Mouse (Mus musculus) thymus, adult 2 months (tissue): ENCODE results near the gene Prkcsh. TPM values are rescaled to one million over a fixed set of nuclear protein-coding genes. Genes with fewer than 3 reads are reported as not detected.

Source experiments
- DNase-seq: peaks from one replicate; pipeline ENCODE4 v3.0.0; 2021
- H3K27ac ChIP-seq: fragments of 200-500 bp; 2 replicates; pipeline ENCODE4 v1.5.1; 2012; ENCODE audit warnings: low read length, control low read depth; ENCODE audit not compliant: control insufficient read depth, insufficient read depth
- H3K27me3 ChIP-seq: fragments of 200-500 bp; 2 replicates; pipeline ENCODE4 v1.6.1; 2012; ENCODE audit warnings: mild to moderate bottlenecking, low read length, moderate library complexity, mixed read lengths; ENCODE audit not compliant: control insufficient read depth, insufficient read depth
- H3K36me3 ChIP-seq: fragments of 200-500 bp; 2 replicates; pipeline ENCODE4 v1.6.1; 2012; ENCODE audit warnings: mild to moderate bottlenecking, low read length, moderate library complexity; ENCODE audit not compliant: control insufficient read depth, insufficient read depth
- H3K4me1 ChIP-seq: fragments of 200-500 bp; replicated peaks from 2 replicates; pipeline ENCODE4 v1.6.1; 2012; ENCODE audit warnings: low read length; ENCODE audit not compliant: control insufficient read depth, insufficient read depth
- H3K4me3 ChIP-seq: fragments of 200-500 bp; 2 replicates; pipeline ENCODE4 v1.5.1; 2012; ENCODE audit warnings: mild to moderate bottlenecking, low read length, control low read depth, moderate library complexity; ENCODE audit not compliant: control insufficient read depth, insufficient read depth
- CTCF ChIP-seq: fragments of 200-500 bp; IDR thresholded peaks from 2 replicates; pipeline ENCODE4 v1.5.1; 2012; ENCODE audit warnings: mild to moderate bottlenecking, control low read depth, low read length, moderate library complexity, borderline replicate concordance; ENCODE audit not compliant: control insufficient read depth, poor library complexity, insufficient read depth; ENCODE audit errors: extremely low read depth
- POLR2A ChIP-seq: fragments of 200-500 bp; IDR thresholded peaks from 2 replicates; pipeline ENCODE4 v1.6.1; 2012; ENCODE audit warnings: mild to moderate bottlenecking, low read length, control low read depth, moderate library complexity; ENCODE audit not compliant: control insufficient read depth, poor library complexity, insufficient read depth; ENCODE audit errors: extremely low read depth
- WGBS: fragments of 180-500 bp; shearing (Covaris S2); methylation state at CpG from one replicate; pipeline ENCODE4 v1.1.7; 2018; 5-methylcytosine and 5-hydroxymethylcytosine counted together
- polyA plus RNA-seq: library from polyadenylated mRNA; depleted of rRNA; stranded (reverse); fragments of >200 nt; gene quantifications from 2 replicates; pipeline ENCODE4 v1.2.3, GENCODE M21; 2012

Prkcsh gene
- polyA plus RNA-seq, 1 experiment = 109 TPM

- 8% methylated on average over 54 of the region's 67 CpGs for WGBS
- no peak overlapping the region for H3K4me3 ChIP-seq
- H3K36me3 ChIP-seq = no peaks in the 10 kb centered on the region
- no peak for DNase-seq
- peaks cover 10% of the 10 kb centered on the region; the same call in 1 of the 2 replicates for H3K27me3 ChIP-seq
- no peak overlapping the region for H3K27ac ChIP-seq
- H3K4me1 ChIP-seq = peaks cover 21% of the 10 kb centered on the region
- TF ChIP-seq POLR2A (no peak), CTCF (no peak)
Observed at GRCm38 (mm10) chr9:22051161-22051957, 48.8 kb downstream of the Prkcsh start.

DNA sequence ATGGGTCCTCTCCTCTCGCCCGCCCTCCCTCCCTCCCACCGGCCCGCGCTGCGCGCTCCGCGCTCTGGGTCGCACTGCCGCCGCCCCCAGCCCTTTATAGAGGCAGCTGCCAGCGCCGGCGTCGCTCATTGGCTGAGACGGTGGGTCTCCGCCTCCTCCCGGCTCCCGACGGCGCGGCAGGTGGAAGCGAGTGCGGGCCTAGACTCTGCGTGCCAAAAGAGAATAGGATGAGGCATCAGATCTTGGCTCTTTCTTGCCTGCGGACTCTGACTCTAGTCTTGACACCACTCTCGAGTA, 49.3 kb downstream of the Prkcsh start, which contains the start of gene Elavl3:
Elavl3 (minus strand) TSS at position 66 of the 297 bp plus-strand sequence.
- Histone ChIP-seq H3K27me3 (peaks cover 10% of the 10 kb centered on the region; the same call in 1 of the 2 replicates), H3K36me3 (no peaks in the 10 kb centered on the region), H3K4me1 (peaks cover 21% of the 10 kb centered on the region), H3K4me3 (no peak within 1 kb of the TSS), H3K27ac (no peak within 1 kb of the TSS)
- TF ChIP-seq POLR2A = no peak
- 6% methylated on average over 25 of the region's 28 CpGs for WGBS
- peak; percentile 54 for DNase-seq

DNA sequence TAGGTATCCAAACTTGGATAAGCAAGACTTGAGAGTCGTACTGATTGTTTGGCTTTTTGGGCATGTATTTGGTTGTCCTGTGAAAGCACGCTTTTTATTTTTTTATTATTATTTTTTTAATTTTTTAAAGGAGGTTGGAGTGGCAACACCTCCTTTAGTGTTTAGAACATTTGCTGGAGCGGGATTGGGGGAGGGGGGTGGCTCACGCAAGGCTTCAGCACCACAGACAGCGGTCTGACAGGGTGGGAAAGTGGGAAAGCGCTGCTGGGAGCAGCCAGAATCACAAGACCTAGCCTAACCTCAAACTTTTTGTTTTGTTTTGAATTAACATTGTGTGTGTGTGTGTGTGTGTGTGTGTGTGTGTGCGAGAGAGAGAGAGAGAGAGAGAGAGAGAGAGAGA, 51.1 kb downstream of the Prkcsh start:
- Histone ChIP-seq H3K27me3 (peaks cover 10% of the 10 kb centered on the region; the same call in 1 of the 2 replicates), H3K27ac (no peak overlapping the region), H3K4me1 (peaks cover 21% of the 10 kb centered on the region), H3K36me3 (no peaks in the 10 kb centered on the region; the same call in 1 of the 2 replicates), H3K4me3 (no peak overlapping the region)
- TF ChIP-seq CTCF (no peak), POLR2A (no peak)
- 52% methylated on average over 7 of the region's 7 CpGs for WGBS
- DNase-seq = no peak

DNA sequence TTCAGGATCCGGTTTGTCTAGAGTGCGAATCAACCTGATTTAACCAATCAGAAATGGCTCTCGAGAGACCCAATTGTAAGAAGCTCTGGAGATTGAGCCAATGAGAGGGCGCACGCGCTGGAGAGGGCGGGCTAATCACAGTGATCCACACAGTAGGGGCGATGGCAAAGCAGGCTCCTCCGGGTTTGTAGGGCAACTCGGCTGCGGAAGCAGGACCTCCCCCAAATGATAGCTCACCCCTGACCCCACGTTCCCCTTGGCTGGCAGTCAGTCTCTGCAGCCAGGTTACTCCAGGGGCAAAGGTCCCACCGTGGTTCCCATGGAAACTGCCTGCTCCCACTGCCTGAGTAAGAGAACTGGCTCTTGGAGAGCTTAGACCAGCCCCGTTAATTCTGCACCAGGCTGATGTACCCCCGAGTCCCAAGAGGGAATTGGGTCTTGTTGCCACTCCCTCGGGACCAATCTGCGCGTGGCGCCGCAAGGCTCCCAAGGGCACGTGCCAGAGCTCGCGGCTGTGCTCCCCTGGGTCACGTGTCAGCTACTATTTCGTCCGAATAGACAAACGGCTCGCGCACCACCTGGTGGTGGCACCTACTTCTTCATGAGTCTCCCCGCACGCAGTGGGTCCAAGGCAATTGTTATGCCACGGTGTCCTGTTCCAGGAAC, 51.9 kb downstream of the Prkcsh start:
- peak; percentile 77 for DNase-seq
- Histone ChIP-seq H3K27ac (no peak overlapping the region), H3K27me3 (peaks cover 10% of the 10 kb centered on the region; the same call in 1 of the 2 replicates), H3K36me3 (peaks cover 3% of the 10 kb centered on the region), H3K4me3 (no peak overlapping the region), H3K4me1 (peaks cover 21% of the 10 kb centered on the region)
- WGBS = 6% methylated on average over 32 of the region's 32 CpGs
- TF ChIP-seq CTCF (peak; percentile 83), POLR2A (no peak)

DNA sequence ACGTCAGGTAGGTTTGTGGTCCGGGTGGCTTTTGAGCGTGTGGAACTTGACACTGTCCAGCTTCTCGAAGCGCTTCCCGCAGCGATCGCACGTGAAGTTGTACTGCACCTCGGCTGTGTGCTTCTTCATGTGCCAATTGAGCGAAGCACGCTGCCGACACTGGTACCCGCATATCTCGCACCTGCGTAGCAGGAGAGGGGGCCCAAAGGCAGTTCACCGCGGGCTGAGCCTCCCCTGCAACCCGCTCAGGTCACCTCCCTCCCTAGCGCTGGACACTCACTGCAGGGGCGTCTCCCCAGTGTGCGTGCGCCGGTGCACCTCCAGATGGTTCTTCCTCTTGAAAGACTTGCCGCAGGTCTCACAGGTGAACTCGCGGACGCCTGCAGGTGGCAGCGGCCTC, 53.1 kb downstream of the Prkcsh start:
- WGBS = 57% methylated on average over 29 of the region's 29 CpGs
- peaks cover 10% of the 10 kb centered on the region; the same call in 1 of the 2 replicates for H3K27me3 ChIP-seq
- H3K36me3 ChIP-seq = peaks cover 5% of the 10 kb centered on the region
- no peak for TF ChIP-seq CTCF
- TF ChIP-seq POLR2A = no peak
- no peak for DNase-seq
- no peak overlapping the region for H3K4me3 ChIP-seq
- H3K27ac ChIP-seq = no peak overlapping the region
- H3K4me1 ChIP-seq = peaks cover 16% of the 10 kb centered on the region

GRCm38 (mm10) chr9:22056303-22056910, 53.8 kb downstream of the Prkcsh start:
- peaks cover 7% of the 10 kb centered on the region; the same call in 1 of the 2 replicates for H3K27me3 ChIP-seq
- 82% methylated on average over 9 of the region's 9 CpGs for WGBS

More at GRCm38 (mm10) chr9:22056303-22056910, 53.8 kb downstream of the Prkcsh start:
- TF ChIP-seq POLR2A = no peak
- TF ChIP-seq CTCF = no peak
- DNase-seq = no peak
- Histone ChIP-seq H3K4me1 (peaks cover 10% of the 10 kb centered on the region), H3K4me3 (no peak overlapping the region), H3K27ac (no peak overlapping the region), H3K36me3 (peaks cover 5% of the 10 kb centered on the region)
